Mouse (Mus musculus): ENCODE data around the gene Tyw5.

- TF ChIP-seq MAX (IDR thresholded peaks at IDR 0.05; ENCODE audit: low read length) (no peak), MXI1 (IDR thresholded peaks at IDR 0.05; ENCODE audit: low read depth, low read length) (no peak), CTCF (conservative IDR thresholded peaks at IDR 0.05 in 1 of 2, IDR thresholded peaks at IDR 0.05 in 1 of 2; ENCODE audit: low read depth in 2 of 2, low read length in 2 of 2) (no peak), USF1 (IDR thresholded peaks at IDR 0.05; ENCODE audit: low read depth, low read length) (no peak), TCF12 (IDR thresholded peaks at IDR 0.05; ENCODE audit: low read depth, low read length) (no peak), ZNF384 (IDR thresholded peaks at IDR 0.05; ENCODE audit: low read depth, low read length) (no peak), PAX5 (IDR thresholded peaks at IDR 0.05; ENCODE audit: low read length) (no peak), TBP (conservative IDR thresholded peaks at IDR 0.05; ENCODE audit: low read depth, low read length) (no peak), MEF2A (IDR thresholded peaks at IDR 0.05; ENCODE audit: borderline replicate concordance, low read depth, low read length) (no peak)
These were observed 30.1 kb upstream of the Tyw5 start for GRCm38 (mm10) chr1:57436954-57437353.
